8 mouse cellular contexts compared by ENCODE assay signal in genomic region chr4:83524456-83524842, GRCm38 (mm10). TPM values are rescaled to one million over a fixed set of nuclear protein-coding genes. Genes with fewer than 3 reads are reported as not detected.
DNase-seq lines count a peak whose midpoint lies in the region; ATAC-seq and TF ChIP-seq lines count a peak whose summit lies in the region.

No protein-coding gene starts in this region.

- no peaks in the 10 kb centered on the region for H3K9me3 ChIP-seq in neural tube, embryonic 11.5 days (ENCODE audit: control insufficient read depth, low read length)
- H3K9me3 ChIP-seq in limb, embryonic 15.5 days: no peaks in the 10 kb centered on the region
- no peaks in the 10 kb centered on the region for H3K9me3 ChIP-seq in stomach, embryonic 16.5 days (replicated peaks; ENCODE audit: control insufficient read depth, low read length)

- DNase-seq in cerebellum, adult 2 months: no peak
- no peak for DNase-seq in neural tube, embryonic 11.5 days (ENCODE audit: low spot score)
- no peak for DNase-seq in neural tube, embryonic 10.5 days (ENCODE audit: extremely low spot score, low spot score)
- no peak for DNase-seq in spleen, adult 18-20 months
- DNase-seq in embryo, embryonic 9.5 days (ENCODE audit: extremely low spot score): no peak

- no peaks in the 10 kb centered on the region for H3K36me3 ChIP-seq in neural tube, embryonic 11.5 days (ENCODE audit: control insufficient read depth, insufficient read depth, low read length)
- H3K36me3 ChIP-seq in limb, embryonic 15.5 days: no peaks in the 10 kb centered on the region
- no peaks in the 10 kb centered on the region for H3K36me3 ChIP-seq in stomach, embryonic 16.5 days (ENCODE audit: control insufficient read depth, insufficient read depth, low read length)

- no peak for ATAC-seq in cerebellum, adult (ENCODE audit: insufficient number of reproducible peaks, low FRiP score, low TSS enrichment)
- ATAC-seq in neural tube, embryonic 11.5 days (ENCODE audit: insufficient read depth, low FRiP score, low TSS enrichment): no peak
- no peak for ATAC-seq in limb, embryonic 15.5 days (ENCODE audit: insufficient number of reproducible peaks, low FRiP score, low TSS enrichment, low read depth)
- no peak for ATAC-seq in stomach, embryonic 16.5 days (ENCODE audit: insufficient read depth, low FRiP score)

- H3K4me3 ChIP-seq in cerebellum, adult 2 months (replicated peaks; ENCODE audit: insufficient read depth, low read depth, low read length): peak overlapping the region; percentile 75
- H3K4me3 ChIP-seq in neural tube, embryonic 11.5 days (ENCODE audit: low read depth, low read length): peak overlapping the region; percentile 59
- H3K4me3 ChIP-seq in limb, embryonic 15.5 days: peak overlapping the region; percentile 83
- peak overlapping the region; percentile 78 for H3K4me3 ChIP-seq in stomach, embryonic 16.5 days (replicated peaks; ENCODE audit: low read length)

- no peak for TF ChIP-seq POLR2A in cerebellum, adult 2 months (IDR thresholded peaks at IDR 0.05; ENCODE audit: borderline replicate concordance, insufficient read depth, low read length)

- no peak for TF ChIP-seq CTCF in cerebellum, adult 2 months (IDR thresholded peaks at IDR 0.05; ENCODE audit: borderline replicate concordance, insufficient read depth, low read depth, low read length)

- peak overlapping the region; percentile 62 for H3K4me2 ChIP-seq in neural tube, embryonic 11.5 days (ENCODE audit: low read depth)
- peak overlapping the region; percentile 60 for H3K4me2 ChIP-seq in limb, embryonic 15.5 days
- H3K4me2 ChIP-seq in stomach, embryonic 16.5 days (ENCODE audit: low read depth, low read length): peak overlapping the region; percentile 62

- peak overlapping the region; percentile 80; the same call in 1 of the 2 replicates for H3K27ac ChIP-seq in cerebellum, adult 2 months (ENCODE audit: insufficient read depth, low read length)
- H3K27ac ChIP-seq in neural tube, embryonic 11.5 days (ENCODE audit: low read depth, low read length): peak overlapping the region; percentile 99
- peak overlapping the region; percentile 95 for H3K27ac ChIP-seq in limb, embryonic 15.5 days
- peak overlapping the region; percentile 94 for H3K27ac ChIP-seq in stomach, embryonic 16.5 days (ENCODE audit: low read length)

- no peaks in the 10 kb centered on the region for H3K4me1 ChIP-seq in cerebellum, adult 2 months (ENCODE audit: control insufficient read depth, insufficient read depth, low read length)
- H3K4me1 ChIP-seq in neural tube, embryonic 11.5 days (ENCODE audit: control insufficient read depth, insufficient read depth, low read length): peaks cover 11% of the 10 kb centered on the region
- H3K4me1 ChIP-seq in limb, embryonic 15.5 days: peaks cover 8% of the 10 kb centered on the region
- peaks cover 3% of the 10 kb centered on the region; the same call in 1 of the 2 replicates for H3K4me1 ChIP-seq in stomach, embryonic 16.5 days (ENCODE audit: control insufficient read depth, insufficient read depth, low read length)

- peak overlapping the region; percentile 88 for H3K9ac ChIP-seq in neural tube, embryonic 11.5 days (ENCODE audit: low read length)
- peak overlapping the region; percentile 63; the same call in 1 of the 2 replicates for H3K9ac ChIP-seq in limb, embryonic 15.5 days
- H3K9ac ChIP-seq in stomach, embryonic 16.5 days (ENCODE audit: low read length): peak overlapping the region; percentile 82

- no peaks in the 10 kb centered on the region for H3K27me3 ChIP-seq in cerebellum, adult 2 months (ENCODE audit: control insufficient read depth, insufficient read depth, low read length)
- H3K27me3 ChIP-seq in neural tube, embryonic 11.5 days (ENCODE audit: control insufficient read depth, insufficient read depth, low read length): no peaks in the 10 kb centered on the region
- H3K27me3 ChIP-seq in limb, embryonic 15.5 days: no peaks in the 10 kb centered on the region
- H3K27me3 ChIP-seq in stomach, embryonic 16.5 days (ENCODE audit: control insufficient read depth, insufficient read depth, low read length): no peaks in the 10 kb centered on the region

- WGBS in cerebellum, adult 2 months: 9% methylated on average over 6 of the region's 6 CpGs
- 10% methylated on average over 6 of the region's 6 CpGs for WGBS in neural tube, embryonic 11.5 days
- 10% methylated on average over 6 of the region's 6 CpGs for WGBS in limb, embryonic 15.5 days
- WGBS in stomach, embryonic 16.5 days: 8% methylated on average over 6 of the region's 6 CpGs

RNA-seq across cellular contexts. Expression of gene Ccdc171, which starts 0.9 kb away (rescaled TPM):
- 1.8 and 2.1 TPM in 2 replicates for polyA plus RNA-seq in cerebellum, adult 2 months (2012; rRNA removed)
- polyA plus RNA-seq in neural tube, embryonic 11.5 days (2014; fragmentation: Nextera tagmentation; extraction: Ambion mirVana): 3.9 and 4.0 TPM in 2 replicates
- polyA plus RNA-seq in limb, embryonic 15.5 days (2015; fragmentation: Nextera tagmentation; extraction: Ambion mirVana): 3.4 and 4.0 TPM in 2 replicates
- 3.7 and 4.2 TPM in 2 replicates for polyA plus RNA-seq in stomach, embryonic 16.5 days (2015; fragmentation: Nextera tagmentation; extraction: Ambion mirVana)

RNA-seq across cellular contexts. Expression of gene Psip1, which starts 38.2 kb away (rescaled TPM):
- 191 and 200 TPM in 2 replicates for polyA plus RNA-seq in cerebellum, adult 2 months (2012; rRNA removed)
- 348 and 360 TPM in 2 replicates for polyA plus RNA-seq in neural tube, embryonic 11.5 days (2014; fragmentation: Nextera tagmentation; extraction: Ambion mirVana)
- polyA plus RNA-seq in limb, embryonic 15.5 days (2015; fragmentation: Nextera tagmentation; extraction: Ambion mirVana): 73.9 and 96.7 TPM in 2 replicates
- polyA plus RNA-seq in stomach, embryonic 16.5 days (2015; fragmentation: Nextera tagmentation; extraction: Ambion mirVana): 61.7 and 72.9 TPM in 2 replicates
